Mouse (Mus musculus) retina, postnatal 7 days (tissue): Measurements from ENCODE around the gene Skor1.

Experiments used
- DNase-seq: peaks from one replicate; pipeline ENCODE4 v3.0.0-alpha.2; 2012; ENCODE audit warnings: low read depth, low spot score

Gene Skor1

DNA sequence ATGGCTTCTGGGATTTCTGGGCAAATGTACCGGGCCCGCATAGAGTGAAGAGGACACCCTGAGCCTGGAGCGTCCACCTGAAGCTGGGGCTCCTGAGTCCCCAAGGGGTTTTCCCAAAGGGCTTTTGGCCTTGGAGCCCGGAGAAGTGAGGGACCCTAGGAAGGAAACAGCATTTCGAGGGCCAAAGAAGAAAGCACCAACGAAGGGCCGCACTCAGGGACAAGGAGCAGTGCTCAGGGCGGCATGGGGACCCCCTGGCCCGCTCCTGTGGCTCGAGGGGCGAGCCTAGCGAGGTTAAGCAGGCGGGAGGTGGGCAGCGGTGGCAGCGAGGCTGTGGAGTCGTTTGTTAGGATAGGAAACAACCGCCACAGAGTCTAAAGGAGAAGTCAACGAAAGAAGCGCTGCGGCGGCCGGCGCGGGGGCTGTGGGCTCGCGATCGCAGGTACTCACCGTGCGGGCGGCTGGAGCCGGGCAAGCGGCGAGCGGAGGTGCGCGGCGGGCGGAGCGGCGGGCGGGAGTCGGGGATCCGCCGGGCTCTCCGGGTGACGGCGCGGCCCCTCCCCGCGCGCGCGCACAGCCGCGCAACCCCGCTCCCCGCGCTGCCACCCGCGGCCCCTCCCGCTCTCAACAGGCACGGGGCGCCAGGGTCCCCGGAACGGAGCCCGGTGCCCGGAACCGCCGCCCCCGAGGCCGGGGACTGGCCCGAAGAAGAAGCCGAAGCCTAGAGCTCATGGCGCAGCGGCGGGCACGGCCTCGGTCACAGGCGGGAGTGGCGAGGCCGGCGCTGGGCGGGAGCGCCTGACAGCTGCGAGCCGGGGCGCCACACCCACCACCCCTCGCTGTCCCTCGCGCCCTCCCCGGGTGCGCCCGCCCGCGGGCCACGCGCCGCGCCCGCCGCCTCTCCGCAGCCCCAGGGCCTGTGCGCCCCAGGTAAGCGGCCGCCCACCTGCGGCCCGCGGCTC, at the start of gene Skor1:
Gene Skor1, minus strand, starts transcription at position 552 of the 962 bp plus-strand sequence.
- DNase-seq: no peak

GRCm38 (mm10) chr9:63197252-63197651, 48.5 kb upstream of the Skor1 start:
- no peak for DNase-seq

DNA sequence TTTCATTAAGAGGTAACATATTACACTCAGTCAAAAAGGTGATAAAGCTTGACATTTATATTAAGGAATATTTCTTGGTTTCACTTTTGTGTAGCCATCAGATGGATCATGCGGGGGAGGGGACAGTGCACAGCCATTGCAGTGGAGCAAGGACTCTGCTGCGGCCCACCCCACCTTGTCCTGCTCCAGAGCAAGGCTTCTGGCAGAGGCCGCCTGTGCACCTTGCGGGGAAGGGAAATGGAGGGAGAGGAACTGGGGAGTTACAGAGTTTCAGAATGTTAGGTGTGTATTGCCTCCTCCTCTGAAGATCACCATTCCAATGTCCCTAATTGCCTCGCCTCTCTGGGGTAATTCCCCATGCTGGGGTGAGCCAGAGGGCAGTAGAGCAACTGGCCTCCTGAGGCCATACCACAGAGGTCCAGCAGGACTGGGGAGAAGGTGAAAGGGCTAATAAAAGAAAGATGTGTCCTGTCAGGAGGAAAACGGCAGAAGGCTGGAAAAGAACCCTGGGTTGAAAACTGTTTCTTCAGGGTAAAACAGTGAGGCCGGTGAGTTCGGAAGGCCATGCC, 47.4 kb upstream of the Skor1 start:
- no peak for DNase-seq

- DNase-seq: no peak
Measured at GRCm38 (mm10) chr9:63195523-63195922, 46.8 kb upstream of the Skor1 start.

GRCm38 (mm10) chr9:63194791-63195190, 46.0 kb upstream of the Skor1 start:
- no peak for DNase-seq

DNA sequence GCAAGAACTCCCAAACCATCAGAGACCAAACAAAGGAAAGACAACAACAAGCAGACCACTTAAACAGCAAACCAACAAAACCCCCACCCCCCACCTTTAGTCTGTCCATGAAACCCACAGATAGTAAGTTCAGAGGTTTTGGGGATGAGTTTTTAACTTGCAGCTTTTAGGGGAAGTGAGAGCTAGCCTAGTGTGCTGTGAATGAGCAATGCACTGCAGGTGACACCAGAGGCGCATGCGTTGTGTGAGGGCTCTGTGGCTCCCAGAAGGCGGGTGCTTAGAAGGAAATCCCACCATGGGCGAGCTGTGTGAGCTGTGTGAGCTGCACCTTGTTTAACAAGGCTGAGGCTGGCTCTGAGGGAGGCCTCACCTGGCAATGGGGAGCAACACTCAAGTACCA, 44.0 kb upstream of the Skor1 start:
- no peak for DNase-seq

GRCm38 (mm10) chr9:63187310-63187709, 38.5 kb upstream of the Skor1 start:
- DNase-seq: no peak

DNA sequence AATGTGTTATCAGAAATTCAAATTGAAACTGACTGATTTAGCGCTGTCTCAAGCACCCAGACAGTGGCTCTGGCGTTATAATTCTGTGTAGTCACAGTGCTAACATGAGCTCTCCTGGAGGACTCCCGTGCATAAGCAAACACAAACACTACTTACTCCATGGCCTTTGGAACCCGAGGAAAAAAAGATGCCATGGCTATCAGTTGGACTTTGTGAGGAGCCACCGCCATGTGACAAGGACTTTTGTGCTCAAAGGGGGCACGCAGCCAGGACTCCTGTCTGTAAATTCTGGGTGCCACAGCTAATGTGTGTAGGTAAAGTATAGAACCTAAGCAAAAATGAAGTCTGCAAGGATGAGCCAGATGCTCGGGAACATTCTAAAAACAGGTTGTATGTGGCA, 36.5 kb upstream of the Skor1 start:
- no peak for DNase-seq

DNA sequence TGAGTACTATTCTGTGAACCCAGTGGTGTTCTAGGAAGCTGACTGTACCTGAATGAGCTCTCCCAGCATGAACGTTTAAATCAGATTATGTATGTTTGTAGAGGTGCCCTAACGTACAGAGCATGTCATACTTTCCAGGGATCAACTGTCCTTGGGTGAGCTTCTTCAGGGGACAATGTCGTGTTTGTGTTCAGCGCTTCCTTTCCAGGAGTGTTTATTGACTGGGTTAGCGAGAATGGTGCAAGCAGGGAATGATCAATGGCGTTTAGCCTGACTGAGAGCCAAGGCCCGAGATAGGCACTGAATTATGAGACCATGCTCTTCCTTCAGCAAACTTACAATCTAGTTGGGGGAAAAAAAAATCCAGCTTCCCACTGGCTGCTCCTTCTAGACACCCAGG, 35.1 kb upstream of the Skor1 start:
- no peak for DNase-seq

DNA sequence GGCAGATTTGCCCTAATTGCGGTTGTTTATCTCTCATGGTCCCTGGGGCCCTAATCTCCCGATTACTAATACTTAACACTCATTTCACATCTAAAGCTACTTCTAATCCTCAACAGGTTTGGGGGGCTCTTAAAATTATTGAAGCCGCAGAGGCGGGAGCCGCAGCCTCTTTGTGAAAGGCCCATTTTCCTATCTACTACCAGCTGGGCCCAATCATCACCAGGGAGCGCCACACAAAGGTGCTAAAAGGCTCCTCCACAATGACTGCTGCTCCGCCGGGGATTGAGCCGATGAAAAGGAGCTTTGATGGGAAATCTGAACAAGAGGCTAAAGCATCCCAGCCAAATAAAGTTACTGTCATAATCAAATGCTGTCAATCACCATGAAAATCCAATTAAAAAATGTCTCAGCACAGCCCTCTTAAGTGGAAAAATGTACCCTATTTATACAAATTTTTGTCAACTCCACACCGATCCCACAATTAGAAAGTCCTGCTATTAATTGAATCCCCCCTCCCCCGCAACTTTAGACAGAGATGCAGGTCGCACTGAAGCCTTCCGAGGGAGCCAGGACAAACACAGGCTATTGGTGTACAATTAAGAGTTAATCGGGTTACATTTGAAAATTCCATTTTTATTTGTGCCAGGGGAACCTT, 33.7 kb upstream of the Skor1 start:
- peak; percentile 16 for DNase-seq

- DNase-seq: peak; percentile 24
Measured at GRCm38 (mm10) chr9:63181337-63182178, 32.8 kb upstream of the Skor1 start.

DNA sequence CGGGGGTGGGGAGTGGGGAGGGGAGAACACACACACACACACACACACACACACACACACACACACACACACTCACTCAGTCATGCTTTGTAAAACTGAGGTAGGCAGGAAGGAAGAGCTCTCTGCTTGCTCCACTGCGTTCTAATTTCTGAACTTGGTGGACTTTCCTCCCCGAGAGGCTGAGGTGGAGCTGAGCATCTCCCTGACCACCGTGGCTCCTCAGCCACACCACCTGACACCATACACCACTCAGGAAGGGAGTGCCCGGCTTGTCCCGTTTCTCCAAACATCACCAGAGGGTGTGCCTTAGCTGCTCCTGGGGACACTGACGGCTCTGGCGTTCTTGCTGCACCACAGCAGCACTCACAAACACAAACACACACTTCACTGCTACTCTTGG, 29.5 kb upstream of the Skor1 start:
- no peak for DNase-seq

DNA sequence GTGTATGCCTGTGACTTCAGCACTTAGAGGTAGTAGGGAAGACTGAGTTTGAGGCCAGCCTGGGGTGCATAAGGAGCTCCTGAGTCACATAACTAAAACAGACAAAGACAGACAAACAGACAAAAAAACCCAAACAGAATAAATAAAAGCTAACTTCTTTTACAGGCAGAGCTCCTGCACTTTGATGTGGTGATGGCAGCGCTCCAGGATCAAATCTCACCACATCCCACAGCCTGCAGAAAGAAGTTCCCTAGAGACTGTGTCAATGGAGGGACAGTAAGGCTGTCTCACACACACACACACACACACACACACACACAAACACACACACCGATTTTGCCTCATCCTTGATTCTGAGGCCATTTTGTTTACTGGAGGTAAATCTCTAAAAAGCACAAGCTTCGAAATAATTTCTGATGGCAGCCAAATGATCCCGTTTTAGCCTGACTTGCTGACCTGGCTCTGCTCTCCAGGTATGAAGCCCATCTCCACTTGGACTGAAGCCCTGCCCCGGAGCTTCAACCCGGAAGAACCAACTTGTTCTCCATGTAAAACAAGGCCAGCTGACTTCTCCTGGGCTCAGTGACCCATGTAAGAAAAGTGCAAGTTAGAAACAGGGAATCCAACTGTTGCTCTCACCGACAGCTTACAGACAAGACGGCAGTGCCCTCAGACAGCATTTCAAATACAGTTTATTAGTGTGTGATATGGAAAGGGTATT, 25.4 kb upstream of the Skor1 start:
- no peak for DNase-seq

DNA sequence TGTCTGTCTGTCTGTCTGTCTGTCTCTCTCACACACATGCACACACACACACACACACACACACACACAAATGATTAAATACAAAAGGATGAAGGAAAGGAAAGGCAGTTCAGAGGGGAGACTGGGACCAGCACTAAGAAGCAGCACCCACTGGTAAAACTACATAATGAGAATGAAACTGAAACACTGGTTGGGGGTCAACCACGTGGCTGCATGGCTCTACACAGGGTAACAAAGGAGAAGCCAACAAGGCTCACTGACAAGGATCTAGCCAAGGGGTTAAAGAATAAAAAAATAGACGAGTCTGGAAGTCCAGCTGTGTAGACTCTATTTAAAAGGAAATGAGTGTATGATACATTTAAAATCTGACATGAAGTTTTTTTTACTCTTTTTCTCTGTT, 23.2 kb upstream of the Skor1 start:
- no peak for DNase-seq

- DNase-seq: no peak
Measured at GRCm38 (mm10) chr9:63169127-63169526, 20.4 kb upstream of the Skor1 start.

DNA sequence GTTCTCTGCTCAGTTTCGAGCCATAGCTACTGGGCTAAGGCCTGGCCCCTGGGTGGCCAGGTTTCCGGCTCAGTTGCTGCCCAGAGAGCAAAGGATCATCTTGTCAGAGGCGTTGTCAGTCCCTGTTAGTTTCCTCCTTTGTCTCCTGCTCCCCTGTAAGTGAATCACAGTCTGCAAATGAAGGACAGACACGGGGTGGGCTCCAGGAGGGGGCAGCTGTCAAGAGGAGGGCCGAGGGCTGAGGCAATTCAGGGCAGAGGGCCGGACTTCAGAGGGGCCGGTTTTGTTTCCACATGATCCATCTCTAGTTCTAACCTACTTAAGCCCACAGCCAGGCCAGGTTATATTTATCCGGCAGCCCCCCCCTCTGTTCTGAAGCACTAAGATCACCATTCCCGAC, 16.3 kb upstream of the Skor1 start:
- DNase-seq: no peak

DNA sequence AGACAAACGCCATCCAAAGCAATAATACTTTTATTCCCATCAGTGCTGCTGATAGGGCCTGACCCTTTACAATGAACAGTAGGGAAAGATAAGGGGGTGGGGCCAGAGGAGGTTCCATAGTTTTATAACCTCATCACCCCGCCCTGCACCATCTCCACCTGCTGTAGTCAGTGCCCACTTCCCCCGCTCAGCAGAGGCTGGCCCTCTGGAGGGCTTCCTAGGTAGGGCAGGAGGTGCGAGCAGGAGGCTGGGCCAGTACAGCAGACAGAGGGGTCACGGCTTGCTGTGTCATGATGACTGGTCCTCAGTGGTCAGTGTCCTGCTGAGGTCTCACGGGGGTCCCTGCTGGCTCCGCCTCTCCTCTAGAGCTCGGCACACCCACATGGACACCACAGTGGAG, 15.0 kb upstream of the Skor1 start:
- no peak for DNase-seq

GRCm38 (mm10) chr9:63151949-63152348, 3.2 kb upstream of the Skor1 start:
- DNase-seq: no peak

GRCm38 (mm10) chr9:63151072-63151870, 2.5 kb upstream of the Skor1 start:
- no peak for DNase-seq

DNA sequence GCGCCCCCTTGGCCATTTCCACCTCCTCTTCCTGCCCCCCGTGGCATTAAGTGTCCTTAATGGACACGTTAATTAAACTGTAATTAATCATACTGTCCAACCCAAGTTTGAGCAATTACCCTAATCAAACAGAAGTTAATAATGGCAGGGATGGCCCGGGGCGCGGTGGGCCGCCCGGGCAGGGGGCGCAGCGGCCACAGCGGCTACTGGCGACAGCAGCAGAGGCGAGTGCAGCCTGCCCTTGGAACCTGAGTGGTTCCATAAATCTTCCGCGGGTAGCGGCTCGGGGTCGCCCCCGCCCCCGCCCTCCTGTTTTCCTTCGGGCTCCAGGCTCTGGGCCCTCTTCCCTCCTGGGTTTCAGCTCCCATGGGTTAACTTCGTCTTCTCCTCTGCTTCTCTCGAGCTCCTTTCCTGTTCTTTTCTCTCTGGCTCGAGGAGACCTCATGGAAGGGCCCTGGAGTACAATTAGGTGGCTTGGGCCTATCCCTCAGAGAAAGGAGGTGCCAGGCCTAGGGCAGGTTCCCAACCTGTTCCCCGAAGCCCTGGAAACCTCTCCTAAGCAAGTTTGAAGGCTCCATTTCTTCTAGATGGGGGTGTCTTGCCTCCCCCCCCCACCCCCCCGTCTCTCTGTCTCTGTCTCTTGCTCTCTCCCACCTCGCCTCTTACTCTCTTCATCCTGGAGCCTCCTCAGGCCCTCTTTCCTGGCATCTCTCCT, 1.5 kb upstream of the Skor1 start:
- no peak for DNase-seq
